Mouse (Mus musculus) MEL (cell line): ENCODE measurements at regions not wholly inside any gene's neighbourhood (a gene's known extent, or its start where the extent isn't known, plus 50 kb on each side); places are given as distances from the start of the nearest gene placed in this dataset.

ENCODE experiments used
- DNase-seq: peaks from one replicate; pipeline ENCODE4 v3.0.0; 2011; ENCODE audit warnings: low read depth, low spot score
- H3K27ac ChIP-seq: 2 replicates; pipeline ENCODE4 v1.5.1; 2012; ENCODE audit warnings: low read depth, mild to moderate bottlenecking, control low read depth, low read length, moderate library complexity; ENCODE audit not compliant: control insufficient read depth
- H3K27me3 ChIP-seq, 2 experiments: fragments of 150-350 bp in 1 of 2; sonication (generic) in 1 of 2; 2 replicates each; pipeline ENCODE4 v1.6.1; 2012; ENCODE audit warnings: low read length in 2 of 2, mild to moderate bottlenecking in 2 of 2, improper control_type of control experiment in 1 of 2, moderate library complexity in 1 of 2; ENCODE audit not compliant: insufficient read depth in 2 of 2, control insufficient read depth in 1 of 2
- H3K36me3 ChIP-seq, 2 experiments: 2 replicates each; pipeline ENCODE4 v1.6.1; 2012 to 2014; ENCODE audit warnings: low read length in 2 of 2, improper control_type of control experiment in 1 of 2, inconsistent platforms in 1 of 2, mild to moderate bottlenecking in 1 of 2; ENCODE audit not compliant: insufficient read depth in 2 of 2, control insufficient read depth in 1 of 2
- H3K4me1 ChIP-seq, 2 experiments: fragments of 150-350 bp in 1 of 2; sonication (generic) in 1 of 2; 2 replicates each; pipeline ENCODE4 v1.6.1; 2012; ENCODE audit warnings: low read length in 2 of 2, improper control_type of control experiment in 1 of 2, mild to moderate bottlenecking in 1 of 2; ENCODE audit not compliant: insufficient read depth in 2 of 2, control insufficient read depth in 1 of 2
- H3K4me3 ChIP-seq, 2 experiments: fragments of 150-350 bp in 1 of 2; sonication (generic) in 1 of 2; 2 replicates each; pipeline ENCODE4 v1.5.1; 2012; ENCODE audit warnings: low read depth in 2 of 2, low read length in 2 of 2, mild to moderate bottlenecking in 2 of 2, moderate library complexity in 2 of 2, control low read depth in 1 of 2, improper control_type of control experiment in 1 of 2; ENCODE audit not compliant: control insufficient read depth in 1 of 2, insufficient read depth in 1 of 2
- H3K79me2 ChIP-seq: 2 replicates; pipeline ENCODE4 v1.6.1; 2012; ENCODE audit warnings: mild to moderate bottlenecking, low read length, moderate library complexity; ENCODE audit not compliant: control insufficient read depth, poor library complexity, insufficient read depth
- H3K9ac ChIP-seq: 2 replicates; pipeline ENCODE4 v1.6.1; 2012; ENCODE audit warnings: low read depth, mild to moderate bottlenecking, control low read depth, low read length, moderate library complexity; ENCODE audit not compliant: control insufficient read depth, poor library complexity, severe bottlenecking
- H3K9me3 ChIP-seq: fragments of 150-350 bp; sonication (generic); replicated peaks from 2 replicates; pipeline ENCODE4 v1.6.1; 2012; ENCODE audit warnings: mild to moderate bottlenecking, low read length, improper control_type of control experiment, moderate library complexity; ENCODE audit not compliant: insufficient read depth
- BHLHE40 ChIP-seq: IDR thresholded peaks from 2 replicates; pipeline ENCODE4 v1.6.1; 2012; ENCODE audit warnings: low read depth, mild to moderate bottlenecking, inconsistent platforms, low read length, improper control_type of control experiment, borderline replicate concordance
- CHD1 ChIP-seq: IDR thresholded peaks from 2 replicates; pipeline ENCODE4 v1.6.1; 2012; ENCODE audit warnings: low read depth, mild to moderate bottlenecking, inconsistent platforms, low read length, improper control_type of control experiment
- CHD2 ChIP-seq: IDR thresholded peaks from 2 replicates; pipeline ENCODE4 v1.6.1; 2011; ENCODE audit warnings: low read length, improper control_type of control experiment
- CTCF ChIP-seq, 3 experiments: IDR thresholded peaks in 2 of 3; conservative IDR thresholded peaks in 1 of 3; 2 replicates each; pipeline ENCODE4 v1.5.1; 2011 to 2012; ENCODE audit warnings: low read length in 3 of 3, low read depth in 2 of 3, mild to moderate bottlenecking in 2 of 3, improper control_type of control experiment in 1 of 3, inconsistent platforms in 1 of 3, mixed read lengths in 1 of 3, moderate library complexity in 1 of 3; ENCODE audit not compliant: control insufficient read depth in 1 of 3, insufficient read depth in 1 of 3, poor library complexity in 1 of 3, severe bottlenecking in 1 of 3
- E2F4 ChIP-seq: IDR thresholded peaks from 2 replicates; pipeline ENCODE4 v1.6.1; 2011; ENCODE audit warnings: low read depth, low read length, improper control_type of control experiment, borderline replicate concordance
- ELF1 ChIP-seq: IDR thresholded peaks from 2 replicates; pipeline ENCODE4 v1.6.1; 2014; ENCODE audit warnings: low read depth, mild to moderate bottlenecking, inconsistent platforms, low read length, improper control_type of control experiment, moderate library complexity
- EP300 ChIP-seq, 2 experiments: IDR thresholded peaks; 2 replicates each; pipeline ENCODE4 v1.6.1; 2011; ENCODE audit warnings: improper control_type of control experiment in 2 of 2, low read length in 2 of 2, low read depth in 1 of 2, mild to moderate bottlenecking in 1 of 2
- GATA1 ChIP-seq: IDR thresholded peaks from 2 replicates; pipeline ENCODE4 v1.6.1; 2011; ENCODE audit warnings: low read depth, low read length, improper control_type of control experiment
- HCFC1 ChIP-seq: IDR thresholded peaks from 2 replicates; pipeline ENCODE4 v1.6.1; 2012; ENCODE audit warnings: low read depth, mild to moderate bottlenecking, inconsistent platforms, low read length, improper control_type of control experiment, moderate library complexity
- JUND ChIP-seq: IDR thresholded peaks from 2 replicates; pipeline ENCODE4 v1.6.1; 2011; ENCODE audit warnings: low read depth, mild to moderate bottlenecking, improper control_type of control experiment, low read length
- MAX ChIP-seq: IDR thresholded peaks from 2 replicates; pipeline ENCODE4 v1.6.1; 2011; ENCODE audit warnings: low read length, improper control_type of control experiment
- MXI1 ChIP-seq: IDR thresholded peaks from 2 replicates; pipeline ENCODE4 v1.6.1; 2011; ENCODE audit warnings: mild to moderate bottlenecking, low read depth, low read length, improper control_type of control experiment
- MYC ChIP-seq: IDR thresholded peaks from 2 replicates; pipeline ENCODE4 v1.6.1; 2011; ENCODE audit warnings: low read depth, mild to moderate bottlenecking, low read length, improper control_type of control experiment, moderate library complexity
- NELFE ChIP-seq: IDR thresholded peaks from 2 replicates; pipeline ENCODE4 v1.6.1; 2011; ENCODE audit warnings: low read depth, low read length, improper control_type of control experiment
- POLR2A ChIP-seq, 2 experiments: IDR thresholded peaks; 2 replicates each; pipeline ENCODE4 v1.6.1; 2011 to 2012; ENCODE audit warnings: low read length in 2 of 2, mild to moderate bottlenecking in 2 of 2, control low read depth in 1 of 2, improper control_type of control experiment in 1 of 2, low read depth in 1 of 2, moderate library complexity in 1 of 2; ENCODE audit not compliant: control insufficient read depth in 1 of 2, insufficient read depth in 1 of 2, poor library complexity in 1 of 2
- POLR2AphosphoS5 ChIP-seq: IDR thresholded peaks from 2 replicates; pipeline ENCODE4 v1.6.1; 2012; ENCODE audit warnings: low read depth, borderline replicate concordance, mild to moderate bottlenecking, inconsistent platforms, low read length, moderate library complexity, mixed read lengths
- RCOR1 ChIP-seq: IDR thresholded peaks from 2 replicates; pipeline ENCODE4 v1.6.1; 2012; ENCODE audit warnings: low read depth, mild to moderate bottlenecking, inconsistent platforms, low read length, improper control_type of control experiment
- SIN3A ChIP-seq: IDR thresholded peaks from 2 replicates; pipeline ENCODE4 v1.6.1; 2012; ENCODE audit warnings: low read length, improper control_type of control experiment, inconsistent platforms
- SMC3 ChIP-seq: IDR thresholded peaks from 2 replicates; pipeline ENCODE4 v1.6.1; 2011; ENCODE audit warnings: low read depth, low read length, improper control_type of control experiment
- TAL1 ChIP-seq: IDR thresholded peaks from 2 replicates; pipeline ENCODE4 v1.6.1; 2012; ENCODE audit warnings: mild to moderate bottlenecking, inconsistent platforms, low read length, moderate library complexity, mixed read lengths
- TBP ChIP-seq: IDR thresholded peaks from 2 replicates; pipeline ENCODE4 v1.8.0; 2011; ENCODE audit warnings: low read depth, low read length, improper control_type of control experiment
- TCF12 ChIP-seq: IDR thresholded peaks from 2 replicates; pipeline ENCODE4 v1.6.1; 2014; ENCODE audit warnings: low read depth, mild to moderate bottlenecking, inconsistent platforms, low read length, improper control_type of control experiment, moderate library complexity
- UBTF ChIP-seq: IDR thresholded peaks from 2 replicates; pipeline ENCODE4 v1.6.1; 2012; ENCODE audit warnings: low read depth, mild to moderate bottlenecking, inconsistent platforms, low read length, improper control_type of control experiment, moderate library complexity, borderline replicate concordance; ENCODE audit not compliant: insufficient read depth
- USF1 ChIP-seq: IDR thresholded peaks from 2 replicates; pipeline ENCODE4 v1.6.1; 2014; ENCODE audit warnings: low read depth, mild to moderate bottlenecking, inconsistent platforms, low read length, improper control_type of control experiment, moderate library complexity
- USF2 ChIP-seq, 2 experiments: IDR thresholded peaks; 2 replicates each; pipeline ENCODE4 v1.6.1; 2011 to 2012; ENCODE audit warnings: improper control_type of control experiment in 2 of 2, low read length in 2 of 2, borderline replicate concordance in 1 of 2, inconsistent platforms in 1 of 2, low read depth in 1 of 2, mild to moderate bottlenecking in 1 of 2; ENCODE audit not compliant: insufficient read depth in 1 of 2
- ZC3H11A ChIP-seq: IDR thresholded peaks from 2 replicates; pipeline ENCODE4 v1.6.1; 2012; ENCODE audit warnings: low read depth, mild to moderate bottlenecking, inconsistent platforms, low read length, improper control_type of control experiment
- ZKSCAN1 ChIP-seq: IDR thresholded peaks from 2 replicates; pipeline ENCODE4 v1.6.1; 2012; ENCODE audit warnings: low read depth, mild to moderate bottlenecking, inconsistent platforms, low read length, improper control_type of control experiment, moderate library complexity
- ZMIZ1 ChIP-seq: IDR thresholded peaks from 2 replicates; pipeline ENCODE4 v1.6.1; 2012; ENCODE audit warnings: low read depth, mild to moderate bottlenecking, inconsistent platforms, low read length, improper control_type of control experiment, moderate library complexity

GRCm38 (mm10) chr16:18718040-18718439 lies 58.6 kb upstream of the Cldn5 start:
- Histone ChIP-seq H3K4me3 (no peak overlapping the region), H3K4me1 (no peaks in the 10 kb centered on the region), H3K27ac (no peak overlapping the region), H3K27me3 (peaks cover 16 to 28% of the 10 kb centered on the region in 2 experiments), H3K36me3 (no peaks in the 10 kb centered on the region), H3K9ac (no peak overlapping the region), H3K79me2 (no peaks in the 10 kb centered on the region), H3K9me3 (no peaks in the 10 kb centered on the region)
- TF ChIP-seq UBTF (no peak), NELFE (no peak), SIN3A (no peak), ZMIZ1 (no peak), ZKSCAN1 (no peak), USF1 (no peak), MXI1 (no peak), HCFC1 (no peak), E2F4 (no peak), MAX (no peak), POLR2A (IDR thresholded peaks at IDR 0.05; ENCODE audit: control insufficient read depth in 1 of 2, insufficient read depth in 1 of 2, low read depth in 1 of 2, low read length in 2 of 2, poor library complexity in 1 of 2) (no peak), EP300 (IDR thresholded peaks at IDR 0.05; ENCODE audit: low read depth in 1 of 2, low read length in 2 of 2) (no peak), SMC3 (no peak), TBP (no peak)
- no peak for DNase-seq

GRCm38 (mm10) chr16:18720433-18721233 lies 56.0 kb upstream of the Cldn5 start:
- Histone ChIP-seq H3K27me3 (peaks cover 12 to 19% of the 10 kb centered on the region in 2 experiments), H3K36me3 (no peaks in the 10 kb centered on the region), H3K4me3 (no peak overlapping the region), H3K27ac (no peak overlapping the region), H3K9me3 (no peaks in the 10 kb centered on the region), H3K4me1 (no peaks in the 10 kb centered on the region), H3K9ac (no peak overlapping the region), H3K79me2 (no peaks in the 10 kb centered on the region)
- no peak for DNase-seq
- TF ChIP-seq TCF12 (no peak), TAL1 (no peak), GATA1 (no peak), CHD1 (no peak), RCOR1 (no peak), CHD2 (no peak), SIN3A (no peak), MYC (no peak), POLR2AphosphoS5 (no peak), ELF1 (no peak), MXI1 (no peak), BHLHE40 (no peak), UBTF (no peak), ZC3H11A (no peak), USF2 (IDR thresholded peaks at IDR 0.05; ENCODE audit: borderline replicate concordance in 1 of 2, insufficient read depth in 1 of 2, low read depth in 1 of 2, low read length in 2 of 2) (no peak), JUND (no peak), MAX (no peak), CTCF (IDR thresholded peaks at IDR 0.05 in 2 of 3, conservative IDR thresholded peaks at IDR 0.05 in 1 of 3; ENCODE audit: control insufficient read depth in 1 of 3, insufficient read depth in 1 of 3, low read depth in 2 of 3, low read length in 3 of 3, poor library complexity in 1 of 3, severe bottlenecking in 1 of 3) (no peak), ZMIZ1 (no peak), USF1 (no peak)
- TF ChIP-seq, all 39 proteins: peak for 0
